Mouse (Mus musculus) forebrain, embryonic 14.5 days (tissue): ENCODE measurements around the gene Etv6. TPM values are rescaled to one million over a fixed set of nuclear protein-coding genes. Genes with fewer than 3 reads are reported as not detected.

Experiments
- ATAC-seq: fragments of 200-750 bp; cut with Nextera tagmentation; 2 replicates; pipeline ENCODE4 v1.8.0; 2017; ENCODE audit warnings: mild to moderate bottlenecking, moderate library complexity
- DNase-seq: peaks from one replicate; pipeline ENCODE4 v3.0.0-alpha.2; 2015; ENCODE audit warnings: low spot score
- H3K27ac ChIP-seq: fragments of 300-500 bp; sonication (generic); 2 replicates; pipeline ENCODE4 v1.5.1; 2014; ENCODE audit warnings: low read depth, mild to moderate bottlenecking, control low read depth, low read length, moderate library complexity
- H3K27me3 ChIP-seq: fragments of 300-500 bp; sonication (generic); replicated peaks from 2 replicates; pipeline ENCODE4 v1.6.1; 2014; ENCODE audit warnings: low read length, control low read depth, mixed read lengths; ENCODE audit not compliant: control insufficient read depth, insufficient read depth
- H3K36me3 ChIP-seq: fragments of 300-500 bp; sonication (generic); 2 replicates; pipeline ENCODE4 v1.6.1; 2014; ENCODE audit warnings: low read length, control low read depth; ENCODE audit not compliant: control insufficient read depth, insufficient read depth
- H3K4me1 ChIP-seq: fragments of 300-500 bp; sonication (generic); 2 replicates; pipeline ENCODE4 v1.6.1; 2014; ENCODE audit warnings: antibody characterized with exemption, low read length, control low read depth; ENCODE audit not compliant: control insufficient read depth, insufficient read depth
- H3K4me2 ChIP-seq: fragments of 300-500 bp; sonication (generic); 2 replicates; pipeline ENCODE4 v1.6.1; 2014; ENCODE audit warnings: mild to moderate bottlenecking, control low read depth, low read length
- H3K4me3 ChIP-seq: fragments of 300-500 bp; sonication (generic); 2 replicates; pipeline ENCODE4 v1.5.1; 2014; ENCODE audit warnings: low read depth, low read length, control low read depth
- H3K9ac ChIP-seq: fragments of 300-500 bp; sonication (generic); 2 replicates; pipeline ENCODE4 v1.6.1; 2014; ENCODE audit warnings: mild to moderate bottlenecking, low read length, control low read depth, moderate library complexity
- H3K9me3 ChIP-seq: fragments of 300-500 bp; sonication (generic); replicated peaks from 2 replicates; pipeline ENCODE4 v1.6.1; 2016; ENCODE audit warnings: low read length, control low read depth, mixed read lengths; ENCODE audit not compliant: control insufficient read depth
- WGBS: fragments of 180-500 bp; shearing (Covaris S2); extraction: QIAGEN DNeasy Blood & Tissue Kit; methylation state at CpG from one replicate; pipeline ENCODE4 v1.1.7; 2014; 5-methylcytosine and 5-hydroxymethylcytosine counted together
- polyA plus RNA-seq: library from polyadenylated mRNA; unstranded; fragments of >200 nt; fragmentation: Nextera tagmentation; extraction: Ambion mirVana; gene quantifications from 2 replicates; pipeline ENCODE4 v1.2.1, GENCODE M21; 2014

Etv6 gene
- polyA plus RNA-seq, 1 experiment from 2014 or later, result 6.1 TPM

GRCm38 (mm10) chr6:134190597-134191278 is 155.2 kb downstream of the Etv6 start:
- DNase-seq, result no peak
- 55% methylated on average over 7 of the region's 7 CpGs for WGBS
- no peak overlapping the region for H3K27ac ChIP-seq

GRCm38 (mm10) chr6:134192710-134193109 is 157.2 kb downstream of the Etv6 start:
- no peak overlapping the region for H3K27ac ChIP-seq
- H3K36me3 ChIP-seq, result no peaks in the 10 kb centered on the region
- no peaks in the 10 kb centered on the region for H3K9me3 ChIP-seq
- no peak overlapping the region for H3K4me2 ChIP-seq
- no peak overlapping the region for H3K9ac ChIP-seq
- H3K4me3 ChIP-seq, result no peak overlapping the region
- DNase-seq (no peak), ATAC-seq (no peak)
- H3K27me3 ChIP-seq, result no peaks in the 10 kb centered on the region
- peaks cover 24% of the 10 kb centered on the region for H3K4me1 ChIP-seq

More at GRCm38 (mm10) chr6:134190597-134191278, 155.2 kb downstream of the Etv6 start:
- no peaks in the 10 kb centered on the region for H3K27me3 ChIP-seq
- no peak for ATAC-seq
- no peaks in the 10 kb centered on the region for H3K9me3 ChIP-seq
- H3K4me2 ChIP-seq, result no peak overlapping the region
- H3K9ac ChIP-seq, result no peak overlapping the region
- H3K4me3 ChIP-seq, result no peak overlapping the region
- H3K4me1 ChIP-seq, result peaks cover 24% of the 10 kb centered on the region
- H3K36me3 ChIP-seq, result no peaks in the 10 kb centered on the region

GRCm38 (mm10) chr6:134199895-134200294 is 164.4 kb downstream of the Etv6 start:
- Histone ChIP-seq H3K4me3 (no peak overlapping the region), H3K36me3 (no peaks in the 10 kb centered on the region)

GRCm38 (mm10) chr6:134200577-134200976 is 165.1 kb downstream of the Etv6 start:
- Histone ChIP-seq H3K4me1 (no peaks in the 10 kb centered on the region), H3K36me3 (no peaks in the 10 kb centered on the region), H3K27me3 (no peaks in the 10 kb centered on the region), H3K27ac (no peak overlapping the region), H3K4me2 (no peak overlapping the region), H3K4me3 (no peak overlapping the region), H3K9me3 (no peaks in the 10 kb centered on the region), H3K9ac (no peak overlapping the region)
- ATAC-seq (no peak), DNase-seq (no peak)
- WGBS, result 89% methylated on average over 10 of the region's 10 CpGs

More at GRCm38 (mm10) chr6:134199895-134200294, 164.4 kb downstream of the Etv6 start:
- no peak overlapping the region for H3K4me2 ChIP-seq
- no peaks in the 10 kb centered on the region for H3K9me3 ChIP-seq
- H3K27ac ChIP-seq, result no peak overlapping the region
- H3K9ac ChIP-seq, result no peak overlapping the region
- DNase-seq, result no peak
- ATAC-seq, result no peak
- H3K27me3 ChIP-seq, result no peaks in the 10 kb centered on the region
- H3K4me1 ChIP-seq, result no peaks in the 10 kb centered on the region
- WGBS, result 89% methylated on average over 1 of the region's 1 CpGs

- ATAC-seq, result no peak
- WGBS, result 95% methylated on average over 5 of the region's 5 CpGs
- no peak overlapping the region for H3K4me3 ChIP-seq
- H3K27me3 ChIP-seq, result no peaks in the 10 kb centered on the region
- H3K9ac ChIP-seq, result no peak overlapping the region
- no peaks in the 10 kb centered on the region for H3K9me3 ChIP-seq
- H3K36me3 ChIP-seq, result no peaks in the 10 kb centered on the region
- H3K4me1 ChIP-seq, result peaks cover 3% of the 10 kb centered on the region
- no peak for DNase-seq
- no peak overlapping the region for H3K27ac ChIP-seq
- no peak overlapping the region for H3K4me2 ChIP-seq
Observed at GRCm38 (mm10) chr6:134202176-134202575, 166.7 kb downstream of the Etv6 start.

- Histone ChIP-seq H3K27ac (no peak overlapping the region), H3K36me3 (no peaks in the 10 kb centered on the region), H3K9ac (no peak overlapping the region), H3K4me3 (no peak overlapping the region), H3K4me1 (peaks cover 20% of the 10 kb centered on the region), H3K9me3 (no peaks in the 10 kb centered on the region), H3K4me2 (no peak overlapping the region), H3K27me3 (no peaks in the 10 kb centered on the region)
- no peak for ATAC-seq
- 92% methylated on average over 10 of the region's 11 CpGs for WGBS
- DNase-seq, result no peak
Observed at GRCm38 (mm10) chr6:134205163-134205562, 169.7 kb downstream of the Etv6 start.

- Histone ChIP-seq H3K4me1 (peaks cover 20% of the 10 kb centered on the region), H3K27ac (no peak overlapping the region), H3K9me3 (no peaks in the 10 kb centered on the region), H3K36me3 (no peaks in the 10 kb centered on the region), H3K4me3 (no peak overlapping the region), H3K27me3 (no peaks in the 10 kb centered on the region), H3K9ac (no peak overlapping the region), H3K4me2 (no peak overlapping the region)
- DNase-seq (no peak), ATAC-seq (no peak)
- 92% methylated on average over 5 of the region's 5 CpGs for WGBS
Observed at GRCm38 (mm10) chr6:134205726-134206125, 170.2 kb downstream of the Etv6 start.

- DNase-seq (no peak), ATAC-seq (no peak)
- 88% methylated on average over 5 of the region's 5 CpGs for WGBS
- H3K36me3 ChIP-seq, result no peaks in the 10 kb centered on the region
- H3K9me3 ChIP-seq, result no peaks in the 10 kb centered on the region
- peaks cover 20% of the 10 kb centered on the region for H3K4me1 ChIP-seq
- H3K27me3 ChIP-seq, result no peaks in the 10 kb centered on the region
- no peak overlapping the region; the same call in 1 of the 2 replicates for H3K27ac ChIP-seq
- H3K4me2 ChIP-seq, result no peak overlapping the region
- H3K4me3 ChIP-seq, result no peak overlapping the region
- H3K9ac ChIP-seq, result no peak overlapping the region
Observed at GRCm38 (mm10) chr6:134206251-134206650, 170.8 kb downstream of the Etv6 start.

GRCm38 (mm10) chr6:134207391-134208179 is 172.1 kb downstream of the Etv6 start:
- peak overlapping the region; percentile 13; the same call in 1 of the 2 replicates for H3K4me3 ChIP-seq

More at GRCm38 (mm10) chr6:134207391-134208179, 172.1 kb downstream of the Etv6 start:
- H3K27ac ChIP-seq, result peak overlapping the region; percentile 82
- 36% methylated on average over 19 of the region's 19 CpGs for WGBS
- H3K9me3 ChIP-seq, result no peaks in the 10 kb centered on the region
- no peaks in the 10 kb centered on the region for H3K36me3 ChIP-seq
- DNase-seq, result peak; percentile 95
- no peak overlapping the region for H3K9ac ChIP-seq
- peak overlapping the region; percentile 36 for H3K4me2 ChIP-seq
- H3K4me1 ChIP-seq, result peaks cover 20% of the 10 kb centered on the region
- H3K27me3 ChIP-seq, result no peaks in the 10 kb centered on the region
- ATAC-seq, result peak; percentile 94
